Mouse (Mus musculus): ENCODE measurements around the gene Hmgb1. TPM values are rescaled to one million over a fixed set of nuclear protein-coding genes. Genes with fewer than 3 reads are reported as not detected.

The Hmgb1 gene
- polyA plus RNA-seq, 2 experiments, result 577 to 1,456 TPM

- no peaks in the 10 kb centered on the region for H3K4me1 ChIP-seq (ENCODE audit: control insufficient read depth, insufficient read depth, low read length)
- TF ChIP-seq POLR2A (IDR thresholded peaks at IDR 0.05; ENCODE audit: borderline replicate concordance, extremely low read depth, insufficient read depth, insufficient read length), result no peak
- no peaks in the 10 kb centered on the region for H3K27me3 ChIP-seq (ENCODE audit: control insufficient read depth, insufficient read depth, low read length)
- no peak overlapping the region for H3K27ac ChIP-seq (replicated peaks; ENCODE audit: low read depth, low read length)
- H3K9ac ChIP-seq (ENCODE audit: low read depth, low read length, severe bottlenecking), result no peak overlapping the region
- H3K9me3 ChIP-seq (ENCODE audit: control insufficient read depth, low read length), result no peaks in the 10 kb centered on the region
- H3K4me3 ChIP-seq (replicated peaks; ENCODE audit: low read length), result no peak overlapping the region
- no peak for DNase-seq (ENCODE audit: low spot score)
- H3K36me3 ChIP-seq (ENCODE audit: control insufficient read depth, insufficient read depth, low read length), result no peaks in the 10 kb centered on the region
- H3K4me2 ChIP-seq (replicated peaks; ENCODE audit: low read depth, low read length, severe bottlenecking), result no peak overlapping the region
- ATAC-seq (ENCODE audit: low FRiP score, low read depth), result no peak
- 64% methylated on average over 7 of the region's 7 CpGs for WGBS
Observed at GRCm38 (mm10) chr5:149164881-149165280, 19.4 kb downstream of the Hmgb1 start.

DNA sequence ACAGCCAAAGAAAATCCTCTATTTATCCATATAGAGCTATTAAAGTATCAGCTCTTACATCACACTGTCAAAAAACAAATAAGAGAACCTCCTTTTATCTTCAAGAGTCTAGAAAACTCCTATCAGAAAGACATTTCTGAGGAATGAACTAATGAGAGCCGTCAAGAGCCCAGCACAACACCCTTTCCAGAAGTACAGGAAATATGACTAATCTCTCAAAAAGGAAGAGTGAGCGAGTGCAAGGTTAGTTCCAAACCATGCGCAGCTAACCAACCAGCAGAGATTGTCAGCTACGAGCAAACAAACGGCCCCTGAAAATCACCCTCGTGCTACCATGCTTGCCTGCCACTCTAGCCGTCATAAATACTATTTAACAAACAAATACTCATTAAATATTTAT is 21.4 kb downstream of the Hmgb1 start:
- WGBS, result 65% methylated on average over 7 of the region's 7 CpGs
- H3K27ac ChIP-seq (replicated peaks; ENCODE audit: low read depth, low read length), result no peak overlapping the region
- ATAC-seq (ENCODE audit: low FRiP score, low read depth) (no peak), DNase-seq (ENCODE audit: low spot score) (no peak)
- no peaks in the 10 kb centered on the region for H3K36me3 ChIP-seq (ENCODE audit: control insufficient read depth, insufficient read depth, low read length)
- H3K9me3 ChIP-seq (ENCODE audit: control insufficient read depth, low read length), result no peaks in the 10 kb centered on the region
- TF ChIP-seq POLR2A (IDR thresholded peaks at IDR 0.05; ENCODE audit: borderline replicate concordance, extremely low read depth, insufficient read depth, insufficient read length), result no peak
- no peaks in the 10 kb centered on the region for H3K27me3 ChIP-seq (ENCODE audit: control insufficient read depth, insufficient read depth, low read length)
- no peaks in the 10 kb centered on the region for H3K4me1 ChIP-seq (ENCODE audit: control insufficient read depth, insufficient read depth, low read length)
- no peak overlapping the region for H3K4me2 ChIP-seq (replicated peaks; ENCODE audit: low read depth, low read length, severe bottlenecking)
- no peak overlapping the region for H3K4me3 ChIP-seq (replicated peaks; ENCODE audit: low read length)
- no peak overlapping the region for H3K9ac ChIP-seq (ENCODE audit: low read depth, low read length, severe bottlenecking)

GRCm38 (mm10) chr5:149160469-149160868 is 23.8 kb downstream of the Hmgb1 start:
- H3K4me3 ChIP-seq (replicated peaks; ENCODE audit: low read length), result no peak overlapping the region
- no peak overlapping the region for H3K27ac ChIP-seq (replicated peaks; ENCODE audit: low read depth, low read length)
- H3K4me2 ChIP-seq (replicated peaks; ENCODE audit: low read depth, low read length, severe bottlenecking), result no peak overlapping the region
- H3K36me3 ChIP-seq (ENCODE audit: control insufficient read depth, insufficient read depth, low read length), result no peaks in the 10 kb centered on the region
- H3K27me3 ChIP-seq (ENCODE audit: control insufficient read depth, insufficient read depth, low read length), result no peaks in the 10 kb centered on the region
- no peak overlapping the region for H3K9ac ChIP-seq (ENCODE audit: low read depth, low read length, severe bottlenecking)
- no peaks in the 10 kb centered on the region for H3K9me3 ChIP-seq (ENCODE audit: control insufficient read depth, low read length)
- no peaks in the 10 kb centered on the region for H3K4me1 ChIP-seq (ENCODE audit: control insufficient read depth, insufficient read depth, low read length)
- ATAC-seq (ENCODE audit: low FRiP score, low read depth) (no peak), DNase-seq (ENCODE audit: low spot score) (no peak)
- 83% methylated on average over 4 of the region's 4 CpGs for WGBS
- TF ChIP-seq POLR2A (IDR thresholded peaks at IDR 0.05; ENCODE audit: borderline replicate concordance, extremely low read depth, insufficient read depth, insufficient read length), result no peak

DNA sequence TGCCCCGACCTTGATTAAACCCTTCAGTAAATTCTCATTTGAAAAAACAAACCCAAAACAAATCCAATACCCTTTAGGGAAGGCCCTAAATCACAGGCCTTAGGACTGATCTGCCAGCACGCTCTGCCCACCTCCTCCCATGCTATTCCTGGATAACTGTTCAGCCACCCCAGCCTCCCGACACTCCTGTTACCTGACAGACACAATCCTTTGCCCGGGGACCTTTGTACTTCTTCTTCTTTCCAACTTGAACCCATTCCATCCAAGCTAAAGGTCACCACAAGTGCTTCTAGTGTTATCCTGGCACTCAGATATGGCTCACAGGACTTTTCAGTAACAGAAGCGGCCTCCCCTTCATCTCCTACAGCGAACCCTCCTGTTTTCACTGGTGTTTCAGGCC is 25.3 kb downstream of the Hmgb1 start:
- no peak for DNase-seq (ENCODE audit: low spot score)
- Histone ChIP-seq H3K27me3 (ENCODE audit: control insufficient read depth, insufficient read depth, low read length) (no peaks in the 10 kb centered on the region), H3K4me1 (ENCODE audit: control insufficient read depth, insufficient read depth, low read length) (no peaks in the 10 kb centered on the region), H3K4me3 (replicated peaks; ENCODE audit: low read length) (no peak overlapping the region), H3K9me3 (ENCODE audit: control insufficient read depth, low read length) (no peaks in the 10 kb centered on the region), H3K9ac (ENCODE audit: low read depth, low read length, severe bottlenecking) (no peak overlapping the region), H3K4me2 (replicated peaks; ENCODE audit: low read depth, low read length, severe bottlenecking) (no peak overlapping the region), H3K27ac (replicated peaks; ENCODE audit: low read depth, low read length) (no peak overlapping the region), H3K36me3 (ENCODE audit: control insufficient read depth, insufficient read depth, low read length) (no peaks in the 10 kb centered on the region)
- no peak for ATAC-seq (ENCODE audit: low FRiP score, low read depth)
- 87% methylated on average over 6 of the region's 6 CpGs for WGBS
- TF ChIP-seq POLR2A (IDR thresholded peaks at IDR 0.05; ENCODE audit: borderline replicate concordance, extremely low read depth, insufficient read depth, insufficient read length), result no peak

- Histone ChIP-seq H3K27me3 (ENCODE audit: control insufficient read depth, insufficient read depth, low read length) (no peaks in the 10 kb centered on the region), H3K4me2 (replicated peaks; ENCODE audit: low read depth, low read length, severe bottlenecking) (no peak overlapping the region), H3K27ac (replicated peaks; ENCODE audit: low read depth, low read length) (no peak overlapping the region), H3K9ac (ENCODE audit: low read depth, low read length, severe bottlenecking) (no peak overlapping the region), H3K36me3 (ENCODE audit: control insufficient read depth, insufficient read depth, low read length) (no peaks in the 10 kb centered on the region), H3K9me3 (ENCODE audit: control insufficient read depth, low read length) (no peaks in the 10 kb centered on the region), H3K4me1 (ENCODE audit: control insufficient read depth, insufficient read depth, low read length) (peaks cover 4% of the 10 kb centered on the region; the same call in 1 of the 2 replicates), H3K4me3 (replicated peaks; ENCODE audit: low read length) (no peak overlapping the region)
- TF ChIP-seq POLR2A (IDR thresholded peaks at IDR 0.05; ENCODE audit: borderline replicate concordance, extremely low read depth, insufficient read depth, insufficient read length), result no peak
- WGBS, result 85% methylated on average over 18 of the region's 18 CpGs
- DNase-seq (ENCODE audit: low spot score) (no peak), ATAC-seq (ENCODE audit: low FRiP score, low read depth) (no peak)
Observed at GRCm38 (mm10) chr5:149156886-149157563, 27.3 kb downstream of the Hmgb1 start.

Data from limb, embryonic 14.5 days (tissue).